Mouse (Mus musculus): ENCODE results near the gene Glb1l. TPM values are rescaled to one million over a fixed set of nuclear protein-coding genes. Genes with fewer than 3 reads are reported as not detected.
A peak's percentile ranks its signal among the peaks of the same experiment; 100 is the strongest.

The Glb1l gene
- polyA plus RNA-seq, 1 experiment = 2.0 TPM

GRCm38 (mm10) chr1:75215785-75216184, 5.2 kb upstream of the Glb1l start:
- Histone ChIP-seq H3K36me3 (ENCODE audit: control insufficient read depth, insufficient read depth) (peaks cover 22% of the 10 kb centered on the region), H3K4me2 (ENCODE audit: low read depth) (peak overlapping the region; percentile 95), H3K27me3 (ENCODE audit: control insufficient read depth, insufficient read depth, insufficient read length) (no peaks in the 10 kb centered on the region), H3K4me3 (no peak overlapping the region), H3ac (ENCODE audit: control insufficient read depth, insufficient read length) (no peak overlapping the region), H3K79me2 (ENCODE audit: control insufficient read depth, insufficient read depth) (peaks cover 45% of the 10 kb centered on the region)
- TF ChIP-seq USF1 (IDR thresholded peaks at IDR 0.05; ENCODE audit: low read depth) (no peak), SRF (IDR thresholded peaks at IDR 0.05; ENCODE audit: control insufficient read depth, insufficient read length, low read depth) (no peak), TCF12 (IDR thresholded peaks at IDR 0.05; ENCODE audit: insufficient read depth, poor library complexity, severe bottlenecking) (no peak), POLR2AphosphoS2 (IDR thresholded peaks at IDR 0.05; ENCODE audit: insufficient read length, low read depth) (peak; percentile 83), MAX (IDR thresholded peaks at IDR 0.05; ENCODE audit: low read depth) (no peak), REST (IDR thresholded peaks at IDR 0.05; ENCODE audit: insufficient read depth, insufficient read length) (no peak), TCF3 (IDR thresholded peaks at IDR 0.05; ENCODE audit: insufficient read length, low read depth) (no peak), E2F4 (IDR thresholded peaks at IDR 0.05; ENCODE audit: insufficient read depth) (no peak), POLR2A (IDR thresholded peaks at IDR 0.05; ENCODE audit: insufficient read length, low read depth) (peak; percentile 28), MYOG (IDR thresholded peaks at IDR 0.05; ENCODE audit: control insufficient read depth in 1 of 3, insufficient read depth in 1 of 3, insufficient read length in 2 of 3, low read depth in 2 of 3) (peak in 1 of 3 experiments; percentile 27), MYOD1 (IDR thresholded peaks at IDR 0.05; ENCODE audit: control insufficient read depth in 1 of 3, insufficient read length in 2 of 3, low read depth in 2 of 3) (peak in 1 of 3 experiments; percentile 51), CEBPB (IDR thresholded peaks at IDR 0.05; ENCODE audit: insufficient read depth, poor library complexity, severe bottlenecking) (no peak)

DNA sequence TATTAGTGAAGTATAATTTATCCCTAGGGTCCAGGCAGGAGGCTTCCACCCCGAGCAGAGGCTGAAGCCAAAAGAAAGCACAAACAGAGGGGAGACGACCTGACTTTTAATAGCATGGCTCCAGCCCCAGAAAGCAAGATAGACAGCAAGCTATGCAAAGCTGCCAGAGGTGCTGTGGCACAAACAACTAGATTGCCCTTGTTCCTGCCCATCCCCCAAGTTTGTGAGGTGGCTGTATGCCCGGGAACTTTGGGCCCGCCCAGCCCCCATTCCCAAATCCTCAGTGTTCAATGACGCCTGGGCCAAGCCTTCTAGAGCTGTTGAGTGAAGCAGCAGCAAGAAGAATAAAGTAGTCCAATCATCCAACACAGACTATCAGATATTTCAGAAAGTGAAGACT, 4.3 kb upstream of the Glb1l start:
- TF ChIP-seq USF1 (IDR thresholded peaks at IDR 0.05; ENCODE audit: low read depth) (no peak), TCF12 (IDR thresholded peaks at IDR 0.05; ENCODE audit: insufficient read depth, poor library complexity, severe bottlenecking) (no peak), MYOG (IDR thresholded peaks at IDR 0.05; ENCODE audit: control insufficient read depth in 1 of 3, insufficient read depth in 1 of 3, insufficient read length in 2 of 3, low read depth in 2 of 3) (no peak), CEBPB (IDR thresholded peaks at IDR 0.05; ENCODE audit: insufficient read depth, poor library complexity, severe bottlenecking) (no peak)
- H3K27me3 ChIP-seq (ENCODE audit: control insufficient read depth, insufficient read depth, insufficient read length) = no peaks in the 10 kb centered on the region
- peaks cover 22% of the 10 kb centered on the region for H3K36me3 ChIP-seq (ENCODE audit: control insufficient read depth, insufficient read depth)
- peaks cover 46% of the 10 kb centered on the region for H3K79me2 ChIP-seq (ENCODE audit: control insufficient read depth, insufficient read depth)
- peak overlapping the region; percentile 95 for H3K4me2 ChIP-seq (ENCODE audit: low read depth)
- no peak overlapping the region for H3K4me3 ChIP-seq
- no peak overlapping the region for H3ac ChIP-seq (ENCODE audit: control insufficient read depth, insufficient read length)

DNA sequence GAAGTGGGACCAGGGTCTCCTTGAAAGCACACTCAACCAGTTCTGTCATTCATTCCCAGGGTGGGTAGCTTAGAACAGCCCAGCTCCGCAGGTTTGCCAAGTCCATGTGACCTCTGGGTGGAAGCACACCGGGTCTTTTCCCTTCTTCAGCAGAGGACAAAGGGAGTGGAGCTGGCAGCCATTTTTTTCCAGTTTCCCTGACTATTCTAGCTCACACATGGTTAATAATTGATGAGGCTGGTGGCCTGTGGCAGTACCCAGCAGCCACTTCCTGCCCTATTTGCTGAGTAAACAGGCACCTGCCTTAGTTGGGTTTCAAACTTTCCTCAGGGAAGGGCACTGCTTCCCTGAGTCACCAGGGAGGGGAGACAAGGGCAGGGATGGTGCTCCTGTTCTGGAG, 3.8 kb upstream of the Glb1l start:
- no peak overlapping the region for H3ac ChIP-seq (ENCODE audit: control insufficient read depth, insufficient read length)
- peaks cover 22% of the 10 kb centered on the region for H3K36me3 ChIP-seq (ENCODE audit: control insufficient read depth, insufficient read depth)
- peak; percentile 5 for TF ChIP-seq POLR2AphosphoS2 (IDR thresholded peaks at IDR 0.05; ENCODE audit: insufficient read length, low read depth)
- no peak for TF ChIP-seq USF1 (IDR thresholded peaks at IDR 0.05; ENCODE audit: low read depth)
- H3K4me3 ChIP-seq = no peak overlapping the region
- H3K4me2 ChIP-seq (ENCODE audit: low read depth) = peak overlapping the region; percentile 95
- H3K79me2 ChIP-seq (ENCODE audit: control insufficient read depth, insufficient read depth) = peaks cover 46% of the 10 kb centered on the region
- no peaks in the 10 kb centered on the region for H3K27me3 ChIP-seq (ENCODE audit: control insufficient read depth, insufficient read depth, insufficient read length)

GRCm38 (mm10) chr1:75213096-75213495, 2.5 kb upstream of the Glb1l start:
- H3K4me2 ChIP-seq (ENCODE audit: low read depth) = no peak overlapping the region

GRCm38 (mm10) chr1:75212542-75212941, 1.9 kb upstream of the Glb1l start:
- Histone ChIP-seq H3ac (ENCODE audit: control insufficient read depth, insufficient read length) (no peak overlapping the region), H3K36me3 (ENCODE audit: control insufficient read depth, insufficient read depth) (peaks cover 22% of the 10 kb centered on the region)

More at GRCm38 (mm10) chr1:75213096-75213495, 2.5 kb upstream of the Glb1l start:
- H3K79me2 ChIP-seq (ENCODE audit: control insufficient read depth, insufficient read depth) = peaks cover 46% of the 10 kb centered on the region
- no peak overlapping the region for H3K4me3 ChIP-seq
- H3ac ChIP-seq (ENCODE audit: control insufficient read depth, insufficient read length) = no peak overlapping the region
- no peaks in the 10 kb centered on the region for H3K27me3 ChIP-seq (ENCODE audit: control insufficient read depth, insufficient read depth, insufficient read length)
- TF ChIP-seq TCF12 (IDR thresholded peaks at IDR 0.05; ENCODE audit: insufficient read depth, poor library complexity, severe bottlenecking) (no peak), USF1 (IDR thresholded peaks at IDR 0.05; ENCODE audit: low read depth) (no peak), SRF (IDR thresholded peaks at IDR 0.05; ENCODE audit: control insufficient read depth, insufficient read length, low read depth) (no peak), POLR2AphosphoS2 (IDR thresholded peaks at IDR 0.05; ENCODE audit: insufficient read length, low read depth) (no peak), TCF3 (IDR thresholded peaks at IDR 0.05; ENCODE audit: insufficient read length, low read depth) (no peak), MYOG (IDR thresholded peaks at IDR 0.05; ENCODE audit: control insufficient read depth in 1 of 3, insufficient read depth in 1 of 3, insufficient read length in 2 of 3, low read depth in 2 of 3) (no peak), MYOD1 (IDR thresholded peaks at IDR 0.05; ENCODE audit: control insufficient read depth in 1 of 3, insufficient read length in 2 of 3, low read depth in 2 of 3) (no peak), E2F4 (IDR thresholded peaks at IDR 0.05; ENCODE audit: insufficient read depth) (no peak), REST (IDR thresholded peaks at IDR 0.05; ENCODE audit: insufficient read depth, insufficient read length) (no peak), CEBPB (IDR thresholded peaks at IDR 0.05; ENCODE audit: insufficient read depth, poor library complexity, severe bottlenecking) (no peak), POLR2A (IDR thresholded peaks at IDR 0.05; ENCODE audit: insufficient read length, low read depth) (no peak)
- peaks cover 22% of the 10 kb centered on the region for H3K36me3 ChIP-seq (ENCODE audit: control insufficient read depth, insufficient read depth)

More at GRCm38 (mm10) chr1:75212542-75212941, 1.9 kb upstream of the Glb1l start:
- H3K4me3 ChIP-seq = peak overlapping the region; percentile 88
- H3K79me2 ChIP-seq (ENCODE audit: control insufficient read depth, insufficient read depth) = peaks cover 40% of the 10 kb centered on the region
- peak overlapping the region; percentile 94 for H3K4me2 ChIP-seq (ENCODE audit: low read depth)
- no peaks in the 10 kb centered on the region for H3K27me3 ChIP-seq (ENCODE audit: control insufficient read depth, insufficient read depth, insufficient read length)
- TF ChIP-seq POLR2AphosphoS2 (IDR thresholded peaks at IDR 0.05; ENCODE audit: insufficient read length, low read depth) (peak; percentile 21), SRF (IDR thresholded peaks at IDR 0.05; ENCODE audit: control insufficient read depth, insufficient read length, low read depth) (no peak)
